Mouse (Mus musculus) MEL (cell line): ENCODE results near the gene Gm20388. TPM values are rescaled to one million over a fixed set of nuclear protein-coding genes. Genes with fewer than 3 reads are reported as not detected.

Experiments used
- DNase-seq: peaks from one replicate; pipeline ENCODE4 v3.0.0; 2011; ENCODE audit warnings: low read depth, low spot score
- H3K27ac ChIP-seq: 2 replicates; pipeline ENCODE4 v1.5.1; 2012; ENCODE audit warnings: low read depth, mild to moderate bottlenecking, control low read depth, low read length, moderate library complexity; ENCODE audit not compliant: control insufficient read depth
- H3K27me3 ChIP-seq, 2 experiments: fragments of 150-350 bp in 1 of 2; sonication (generic) in 1 of 2; 2 replicates each; pipeline ENCODE4 v1.6.1; 2012; ENCODE audit warnings: low read length in 2 of 2, mild to moderate bottlenecking in 2 of 2, improper control_type of control experiment in 1 of 2, moderate library complexity in 1 of 2; ENCODE audit not compliant: insufficient read depth in 2 of 2, control insufficient read depth in 1 of 2
- H3K36me3 ChIP-seq, 2 experiments: 2 replicates each; pipeline ENCODE4 v1.6.1; 2012 to 2014; ENCODE audit warnings: low read length in 2 of 2, improper control_type of control experiment in 1 of 2, inconsistent platforms in 1 of 2, mild to moderate bottlenecking in 1 of 2; ENCODE audit not compliant: insufficient read depth in 2 of 2, control insufficient read depth in 1 of 2
- H3K4me1 ChIP-seq, 2 experiments: fragments of 150-350 bp in 1 of 2; sonication (generic) in 1 of 2; 2 replicates each; pipeline ENCODE4 v1.6.1; 2012; ENCODE audit warnings: low read length in 2 of 2, improper control_type of control experiment in 1 of 2, mild to moderate bottlenecking in 1 of 2; ENCODE audit not compliant: insufficient read depth in 2 of 2, control insufficient read depth in 1 of 2
- H3K4me3 ChIP-seq, 2 experiments: fragments of 150-350 bp in 1 of 2; sonication (generic) in 1 of 2; 2 replicates each; pipeline ENCODE4 v1.5.1; 2012; ENCODE audit warnings: low read depth in 2 of 2, low read length in 2 of 2, mild to moderate bottlenecking in 2 of 2, moderate library complexity in 2 of 2, control low read depth in 1 of 2, improper control_type of control experiment in 1 of 2; ENCODE audit not compliant: control insufficient read depth in 1 of 2, insufficient read depth in 1 of 2
- H3K79me2 ChIP-seq: 2 replicates; pipeline ENCODE4 v1.6.1; 2012; ENCODE audit warnings: mild to moderate bottlenecking, low read length, moderate library complexity; ENCODE audit not compliant: control insufficient read depth, poor library complexity, insufficient read depth
- H3K9ac ChIP-seq: 2 replicates; pipeline ENCODE4 v1.6.1; 2012; ENCODE audit warnings: low read depth, mild to moderate bottlenecking, control low read depth, low read length, moderate library complexity; ENCODE audit not compliant: control insufficient read depth, poor library complexity, severe bottlenecking
- H3K9me3 ChIP-seq: fragments of 150-350 bp; sonication (generic); replicated peaks from 2 replicates; pipeline ENCODE4 v1.6.1; 2012; ENCODE audit warnings: mild to moderate bottlenecking, low read length, improper control_type of control experiment, moderate library complexity; ENCODE audit not compliant: insufficient read depth
- CHD1 ChIP-seq: IDR thresholded peaks from 2 replicates; pipeline ENCODE4 v1.6.1; 2012; ENCODE audit warnings: low read depth, mild to moderate bottlenecking, inconsistent platforms, low read length, improper control_type of control experiment
- GABPA ChIP-seq: IDR thresholded peaks from 2 replicates; pipeline ENCODE4 v1.6.1; 2012; ENCODE audit warnings: low read depth, mild to moderate bottlenecking, inconsistent platforms, low read length, improper control_type of control experiment, moderate library complexity
- HCFC1 ChIP-seq: IDR thresholded peaks from 2 replicates; pipeline ENCODE4 v1.6.1; 2012; ENCODE audit warnings: low read depth, mild to moderate bottlenecking, inconsistent platforms, low read length, improper control_type of control experiment, moderate library complexity
- JUND ChIP-seq: IDR thresholded peaks from 2 replicates; pipeline ENCODE4 v1.6.1; 2011; ENCODE audit warnings: low read depth, mild to moderate bottlenecking, improper control_type of control experiment, low read length
- MAFK ChIP-seq: IDR thresholded peaks from 2 replicates; pipeline ENCODE4 v1.6.1; 2011; ENCODE audit warnings: low read depth, mild to moderate bottlenecking, low read length, improper control_type of control experiment, borderline replicate concordance
- MAX ChIP-seq: IDR thresholded peaks from 2 replicates; pipeline ENCODE4 v1.6.1; 2011; ENCODE audit warnings: low read length, improper control_type of control experiment
- NELFE ChIP-seq: IDR thresholded peaks from 2 replicates; pipeline ENCODE4 v1.6.1; 2011; ENCODE audit warnings: low read depth, low read length, improper control_type of control experiment
- POLR2AphosphoS5 ChIP-seq: IDR thresholded peaks from 2 replicates; pipeline ENCODE4 v1.6.1; 2012; ENCODE audit warnings: low read depth, borderline replicate concordance, mild to moderate bottlenecking, inconsistent platforms, low read length, moderate library complexity, mixed read lengths
- RAD21 ChIP-seq: IDR thresholded peaks from 2 replicates; pipeline ENCODE4 v1.6.1; 2011; ENCODE audit warnings: mild to moderate bottlenecking, low read depth, low read length, improper control_type of control experiment
- USF1 ChIP-seq: IDR thresholded peaks from 2 replicates; pipeline ENCODE4 v1.6.1; 2014; ENCODE audit warnings: low read depth, mild to moderate bottlenecking, inconsistent platforms, low read length, improper control_type of control experiment, moderate library complexity
- ZNF384 ChIP-seq: IDR thresholded peaks from 2 replicates; pipeline ENCODE4 v1.6.1; 2012; ENCODE audit warnings: low read depth, mild to moderate bottlenecking, inconsistent platforms, low read length, improper control_type of control experiment
- polyA plus RNA-seq, 2 experiments: library from polyadenylated mRNA; stranded (reverse) in 1 of 2; unstranded in 1 of 2; fragments of >175 nt in 1 of 2; fragments of >200 nt in 1 of 2; gene quantifications; 2 replicates each; pipeline versions ENCODE4 v1.2.1 to v1.2.4; 2012; ENCODE audit warnings: low replicate concordance in 2 of 2, low read depth in 1 of 2; ENCODE audit not compliant: insufficient read length in 2 of 2, insufficient read depth in 1 of 2, missing spikeins in 1 of 2
- total RNA-seq: library from RNA; depleted of rRNA; stranded (reverse); fragments of 300-350 nt; gene quantifications from 2 replicates; pipeline ENCODE4 v1.2.3, GENCODE M21; 2012

The Gm20388 gene
- total and polyA plus RNA-seq, 3 experiments = 11.1 to 17.8 TPM; not detected in 1

GRCm38 (mm10) chr8:120184850-120185792 lies 274.5 kb downstream of the Gm20388 start (continued):
- TF ChIP-seq ZNF384 = no peak

- H3K9me3 ChIP-seq = no peaks in the 10 kb centered on the region
- H3K27ac ChIP-seq = no peak overlapping the region
- no peak overlapping the region for H3K4me3 ChIP-seq
- no peaks in the 10 kb centered on the region for H3K27me3 ChIP-seq
- DNase-seq = no peak
- no peak overlapping the region for H3K9ac ChIP-seq
- no peaks in the 10 kb centered on the region for H3K4me1 ChIP-seq
- no peaks in the 10 kb centered on the region for H3K79me2 ChIP-seq
- TF ChIP-seq GABPA = no peak
- TF ChIP-seq NELFE = no peak
- TF ChIP-seq POLR2AphosphoS5 = no peak
- no peak for TF ChIP-seq MAFK
- H3K36me3 ChIP-seq = no peaks in the 10 kb centered on the region
Measured at GRCm38 (mm10) chr8:120186454-120186853, 275.8 kb downstream of the Gm20388 start.

GRCm38 (mm10) chr8:120188510-120188909 lies 277.9 kb downstream of the Gm20388 start:
- H3K4me3 ChIP-seq = no peak overlapping the region
- H3K27ac ChIP-seq = no peak overlapping the region
- H3K9me3 ChIP-seq = no peaks in the 10 kb centered on the region
- H3K4me1 ChIP-seq = no peaks in the 10 kb centered on the region
- H3K36me3 ChIP-seq = no peaks in the 10 kb centered on the region
- no peak for TF ChIP-seq RAD21
- no peak for TF ChIP-seq USF1
- TF ChIP-seq JUND = no peak
- no peak for TF ChIP-seq CHD1
- no peak for TF ChIP-seq MAX
- no peak for TF ChIP-seq HCFC1
- no peak for TF ChIP-seq NELFE
- no peak for TF ChIP-seq GABPA
- TF ChIP-seq POLR2AphosphoS5 = no peak
- DNase-seq = no peak
- no peaks in the 10 kb centered on the region for H3K27me3 ChIP-seq
- no peak overlapping the region for H3K9ac ChIP-seq
- no peaks in the 10 kb centered on the region for H3K79me2 ChIP-seq
